Mouse (Mus musculus) testis, adult 2 months (tissue): ENCODE data around the gene Polrmt.

Source experiments
- CTCF ChIP-seq: fragments of 200-500 bp; IDR thresholded peaks from 2 replicates; pipeline ENCODE4 v1.5.1; 2012; ENCODE audit warnings: low read depth, mild to moderate bottlenecking, inconsistent platforms, low read length, moderate library complexity; ENCODE audit not compliant: control insufficient read depth, insufficient read depth, insufficient replicate concordance
- POLR2A ChIP-seq: fragments of 200-500 bp; IDR thresholded peaks from 2 replicates; pipeline ENCODE4 v1.6.1; 2012; ENCODE audit warnings: low read depth, mild to moderate bottlenecking, inconsistent platforms, low read length, moderate library complexity; ENCODE audit not compliant: control insufficient read depth

DNA sequence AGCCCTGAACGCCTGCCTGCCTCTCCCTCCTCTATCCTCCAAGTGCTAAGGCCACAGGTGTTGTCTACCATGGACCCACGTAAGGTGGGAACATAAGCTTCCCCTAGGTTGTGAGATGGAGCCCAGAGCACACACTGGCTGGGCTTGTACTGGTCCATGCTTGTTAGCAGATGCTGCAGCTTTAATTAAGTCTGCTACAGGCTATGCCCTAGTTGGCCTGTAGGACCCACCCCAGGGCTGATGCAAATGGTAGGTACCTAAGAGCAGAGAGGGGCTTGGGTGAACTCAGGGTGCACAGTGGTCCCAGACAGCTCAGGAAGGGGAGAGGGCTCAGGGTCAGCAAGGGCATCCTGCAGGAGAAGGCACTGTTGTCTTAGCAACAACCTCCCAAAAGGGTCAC, 43.2 kb upstream of the Polrmt start:
- TF ChIP-seq POLR2A (no peak), CTCF (no peak)
